In the genomic region with DNA sequence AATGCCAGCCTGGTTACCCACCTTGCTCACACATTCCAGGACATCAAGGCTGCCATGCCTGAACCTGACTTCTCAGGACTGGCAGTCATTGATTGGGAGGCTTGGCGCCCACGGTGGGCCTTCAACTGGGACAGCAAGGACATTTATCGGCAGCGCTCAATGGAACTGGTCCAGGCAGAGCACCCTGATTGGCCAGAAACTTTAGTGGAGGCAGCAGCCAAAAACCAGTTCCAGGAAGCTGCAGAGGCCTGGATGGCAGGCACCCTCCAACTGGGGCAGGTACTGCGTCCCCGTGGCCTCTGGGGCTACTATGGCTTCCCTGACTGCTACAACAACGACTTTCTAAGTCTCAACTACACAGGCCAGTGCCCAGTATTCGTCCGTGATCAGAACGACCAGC, we compare ENCODE assay signal across 12 mouse cellular contexts. TPM values are rescaled to one million over a fixed set of nuclear protein-coding genes. Genes with fewer than 3 reads are reported as not detected.
DNase-seq lines count a peak whose midpoint lies in the region; ATAC-seq and TF ChIP-seq lines count a peak whose summit lies in the region.
"Had no signal": no experiment of that assay in that cellular context is flagged by ENCODE, and none has a peak within 500 bp of the region (broad histone marks: within the 10 kb centered on the region; RNA-seq: fewer than 3 reads in every experiment).

No protein-coding gene starts in this region.

- DNase-seq in hindbrain, embryonic 10.5 days (ENCODE audit: low spot score), result no peak
- DNase-seq in midbrain, embryonic 10.5 days (ENCODE audit: low spot score), result no peak
- no peak for DNase-seq in midbrain, embryonic 11.5 days (ENCODE audit: low spot score, missing footprints)
- no peak for DNase-seq in limb, embryonic 14.5 days (ENCODE audit: low spot score)
- DNase-seq in embryo, embryonic 10 days (ENCODE audit: low spot score), result no peak
- no peak for DNase-seq in ovary, postnatal 14 days (ENCODE audit: low spot score)
- DNase-seq: cerebellum, postnatal 25 days; heart, postnatal 14 days; lung, postnatal 14 days; spleen, adult 18-20 months; thymus, postnatal 25 days had no signal

- peaks cover 74% of the 10 kb centered on the region for H3K4me1 ChIP-seq in hindbrain, embryonic 10.5 days (replicated peaks)
- H3K4me1 ChIP-seq in hindbrain, embryonic 12.5 days, result peaks cover 35% of the 10 kb centered on the region
- H3K4me1 ChIP-seq in midbrain, embryonic 10.5 days, result peaks cover 67% of the 10 kb centered on the region
- H3K4me1 ChIP-seq in midbrain, embryonic 11.5 days (ENCODE audit: control insufficient read depth, insufficient read depth, low read length), result peaks cover 24% of the 10 kb centered on the region
- peaks cover 30% of the 10 kb centered on the region for H3K4me1 ChIP-seq in limb, embryonic 14.5 days (ENCODE audit: control insufficient read depth, insufficient read depth, low read length)

- TF ChIP-seq POLR2A in limb, embryonic 14.5 days (IDR thresholded peaks at IDR 0.05; ENCODE audit: borderline replicate concordance, extremely low read depth, insufficient read depth, insufficient read length), result no peak

- no peak overlapping the region for H3K4me2 ChIP-seq in hindbrain, embryonic 12.5 days (replicated peaks)
- H3K4me2 ChIP-seq in midbrain, embryonic 11.5 days, result no peak overlapping the region
- H3K4me2 ChIP-seq in limb, embryonic 14.5 days (replicated peaks; ENCODE audit: low read depth, low read length, severe bottlenecking), result 0 out of 2 replicates have a peak overlapping the region, but pooled peaks have one; percentile 3

- peaks cover 30% of the 10 kb centered on the region for H3K36me3 ChIP-seq in hindbrain, embryonic 10.5 days
- peaks cover 15% of the 10 kb centered on the region for H3K36me3 ChIP-seq in hindbrain, embryonic 12.5 days
- peaks cover 31% of the 10 kb centered on the region for H3K36me3 ChIP-seq in midbrain, embryonic 10.5 days
- H3K36me3 ChIP-seq in midbrain, embryonic 11.5 days (ENCODE audit: control insufficient read depth, insufficient read depth, low read length), result peaks cover 6% of the 10 kb centered on the region
- H3K36me3 ChIP-seq in limb, embryonic 14.5 days (ENCODE audit: control insufficient read depth, insufficient read depth, low read length), result peaks cover 18% of the 10 kb centered on the region

- ATAC-seq in hindbrain, embryonic 12.5 days (ENCODE audit: low FRiP score), result no peak
- ATAC-seq in midbrain, embryonic 11.5 days (ENCODE audit: low FRiP score), result no peak
- no peak for ATAC-seq in limb, embryonic 14.5 days (ENCODE audit: low FRiP score, low read depth)

- WGBS in hindbrain, embryonic 10.5 days, result 92% methylated on average over 10 of the region's 10 CpGs
- WGBS in hindbrain, embryonic 12.5 days, result 94% methylated on average over 10 of the region's 10 CpGs
- WGBS in midbrain, embryonic 10.5 days, result 95% methylated on average over 10 of the region's 10 CpGs
- 92% methylated on average over 10 of the region's 10 CpGs for WGBS in midbrain, embryonic 11.5 days
- WGBS in limb, embryonic 14.5 days, result 88% methylated on average over 10 of the region's 10 CpGs

- H3K27me3 ChIP-seq in hindbrain, embryonic 10.5 days (ENCODE audit: insufficient read depth, poor library complexity, severe bottlenecking), result no peaks in the 10 kb centered on the region
- H3K27me3 ChIP-seq in hindbrain, embryonic 12.5 days, result no peaks in the 10 kb centered on the region
- H3K27me3 ChIP-seq in midbrain, embryonic 10.5 days (ENCODE audit: low read depth, poor library complexity, severe bottlenecking), result no peaks in the 10 kb centered on the region
- no peaks in the 10 kb centered on the region for H3K27me3 ChIP-seq in midbrain, embryonic 11.5 days (ENCODE audit: control insufficient read depth, insufficient read depth, low read length)
- H3K27me3 ChIP-seq in limb, embryonic 14.5 days (ENCODE audit: control insufficient read depth, insufficient read depth, low read length), result no peaks in the 10 kb centered on the region

- no peak overlapping the region for H3K27ac ChIP-seq in hindbrain, embryonic 10.5 days
- no peak overlapping the region for H3K27ac ChIP-seq in hindbrain, embryonic 12.5 days
- H3K27ac ChIP-seq in midbrain, embryonic 10.5 days (replicated peaks), result 0 out of 2 replicates have a peak overlapping the region, but pooled peaks have one; percentile 35
- no peak overlapping the region for H3K27ac ChIP-seq in midbrain, embryonic 11.5 days (ENCODE audit: low read depth, low read length)
- no peak overlapping the region for H3K27ac ChIP-seq in limb, embryonic 14.5 days (replicated peaks; ENCODE audit: low read depth, low read length)

- no peak overlapping the region for H3K9ac ChIP-seq in hindbrain, embryonic 12.5 days
- H3K9ac ChIP-seq in midbrain, embryonic 11.5 days (ENCODE audit: low read length), result no peak overlapping the region
- no peak overlapping the region for H3K9ac ChIP-seq in limb, embryonic 14.5 days (ENCODE audit: low read depth, low read length, severe bottlenecking)

- H3K9me3 ChIP-seq in hindbrain, embryonic 10.5 days, result no peaks in the 10 kb centered on the region; the same call in 1 of the 2 replicates
- H3K9me3 ChIP-seq in hindbrain, embryonic 12.5 days (replicated peaks), result no peaks in the 10 kb centered on the region
- 0 out of 2 replicates have a peak, but pooled peaks cover 6% of the 10 kb centered on the region for H3K9me3 ChIP-seq in midbrain, embryonic 10.5 days (replicated peaks)
- no peaks in the 10 kb centered on the region; the same call in 1 of the 2 replicates for H3K9me3 ChIP-seq in midbrain, embryonic 11.5 days (ENCODE audit: control insufficient read depth, low read length)
- H3K9me3 ChIP-seq in limb, embryonic 14.5 days (ENCODE audit: control insufficient read depth, low read length), result no peaks in the 10 kb centered on the region

- 0 out of 2 replicates have a peak overlapping the region, but pooled peaks have one; percentile 52 for H3K4me3 ChIP-seq in hindbrain, embryonic 10.5 days
- no peak overlapping the region for H3K4me3 ChIP-seq in hindbrain, embryonic 12.5 days
- peak overlapping the region; percentile 53; the same call in 1 of the 2 replicates for H3K4me3 ChIP-seq in midbrain, embryonic 10.5 days
- H3K4me3 ChIP-seq in midbrain, embryonic 11.5 days (ENCODE audit: low read depth, low read length), result no peak overlapping the region
- H3K4me3 ChIP-seq in limb, embryonic 14.5 days (replicated peaks; ENCODE audit: low read length), result no peak overlapping the region

RNA-seq across cellular contexts. Expression of a gene that starts 0.8 kb away (rescaled TPM):
- 19.2 and 20.8 TPM in 2 replicates for polyA plus RNA-seq in hindbrain, embryonic 10.5 days (2016; fragmentation: Nextera tagmentation; extraction: Ambion mirVana)
- polyA plus RNA-seq in hindbrain, embryonic 12.5 days (2016; fragmentation: Nextera tagmentation; extraction: Ambion mirVana), result 13.5 and 15.0 TPM in 2 replicates
- polyA plus RNA-seq in midbrain, embryonic 10.5 days (2016; fragmentation: Nextera tagmentation; extraction: Ambion mirVana), result 17.6 and 18.2 TPM in 2 replicates
- 8.4 and 11.1 TPM in 2 replicates for polyA plus RNA-seq in midbrain, embryonic 11.5 days (2014; fragmentation: Nextera tagmentation; extraction: Ambion mirVana)
- polyA plus RNA-seq in limb, embryonic 14.5 days (2012; rRNA removed), result 38.7 and 57.8 TPM in 2 replicates
- 17.2 and 18.8 TPM in 2 replicates for polyA plus RNA-seq in limb, embryonic 14.5 days (2014; fragmentation: Nextera tagmentation; extraction: Ambion mirVana)

RNA-seq across cellular contexts. Expression of a gene that starts 1.1 kb away (rescaled TPM):
- polyA plus RNA-seq in hindbrain, embryonic 10.5 days (2016; fragmentation: Nextera tagmentation; extraction: Ambion mirVana), result 6.6 and 8.4 TPM in 2 replicates
- 8.1 and 9.6 TPM in 2 replicates for polyA plus RNA-seq in hindbrain, embryonic 12.5 days (2016; fragmentation: Nextera tagmentation; extraction: Ambion mirVana)
- 6.8 and 9.3 TPM in 2 replicates for polyA plus RNA-seq in midbrain, embryonic 10.5 days (2016; fragmentation: Nextera tagmentation; extraction: Ambion mirVana)
- 3.9 and 4.8 TPM in 2 replicates for polyA plus RNA-seq in midbrain, embryonic 11.5 days (2014; fragmentation: Nextera tagmentation; extraction: Ambion mirVana)
- polyA plus RNA-seq in limb, embryonic 14.5 days (2012; rRNA removed), result 11.1 TPM in 2 replicates
- 6.9 and 8.5 TPM in 2 replicates for polyA plus RNA-seq in limb, embryonic 14.5 days (2014; fragmentation: Nextera tagmentation; extraction: Ambion mirVana)

RNA-seq across cellular contexts. Expression of a gene that starts 2.7 kb away (rescaled TPM):
- polyA plus RNA-seq in hindbrain, embryonic 10.5 days (2016; fragmentation: Nextera tagmentation; extraction: Ambion mirVana), result 0.41 and 0.77 TPM in 2 replicates
- polyA plus RNA-seq in hindbrain, embryonic 12.5 days (2016; fragmentation: Nextera tagmentation; extraction: Ambion mirVana), result 1.2 and 1.4 TPM in 2 replicates
- polyA plus RNA-seq in midbrain, embryonic 10.5 days (2016; fragmentation: Nextera tagmentation; extraction: Ambion mirVana), result 0.62 and 0.96 TPM in 2 replicates
- polyA plus RNA-seq in midbrain, embryonic 11.5 days (2014; fragmentation: Nextera tagmentation; extraction: Ambion mirVana), result 0.33 and 0.47 TPM in 2 replicates
- 1.4 and 1.9 TPM in 2 replicates for polyA plus RNA-seq in limb, embryonic 14.5 days (2012; rRNA removed)
- polyA plus RNA-seq in limb, embryonic 14.5 days (2014; fragmentation: Nextera tagmentation; extraction: Ambion mirVana), result 1.2 and 1.5 TPM in 2 replicates

RNA-seq across cellular contexts. Expression of a gene that starts 9.6 kb away (rescaled TPM):
- polyA plus RNA-seq in hindbrain, embryonic 10.5 days (2016; fragmentation: Nextera tagmentation; extraction: Ambion mirVana), result 41.1 and 54.1 TPM in 2 replicates
- 19.5 and 21.9 TPM in 2 replicates for polyA plus RNA-seq in hindbrain, embryonic 12.5 days (2016; fragmentation: Nextera tagmentation; extraction: Ambion mirVana)
- 46.3 and 56.8 TPM in 2 replicates for polyA plus RNA-seq in midbrain, embryonic 10.5 days (2016; fragmentation: Nextera tagmentation; extraction: Ambion mirVana)
- polyA plus RNA-seq in midbrain, embryonic 11.5 days (2014; fragmentation: Nextera tagmentation; extraction: Ambion mirVana), result 24.2 and 28.2 TPM in 2 replicates
- 57.3 and 62.6 TPM in 2 replicates for polyA plus RNA-seq in limb, embryonic 14.5 days (2012; rRNA removed)
- 55.0 and 56.3 TPM in 2 replicates for polyA plus RNA-seq in limb, embryonic 14.5 days (2014; fragmentation: Nextera tagmentation; extraction: Ambion mirVana)

RNA-seq across cellular contexts. Expression of a gene that starts 10.1 kb away (rescaled TPM):
- polyA plus RNA-seq in hindbrain, embryonic 10.5 days (2016; fragmentation: Nextera tagmentation; extraction: Ambion mirVana), result 134 and 135 TPM in 2 replicates
- polyA plus RNA-seq in hindbrain, embryonic 12.5 days (2016; fragmentation: Nextera tagmentation; extraction: Ambion mirVana), result 105 and 109 TPM in 2 replicates
- 143 and 150 TPM in 2 replicates for polyA plus RNA-seq in midbrain, embryonic 10.5 days (2016; fragmentation: Nextera tagmentation; extraction: Ambion mirVana)
- 129 and 132 TPM in 2 replicates for polyA plus RNA-seq in midbrain, embryonic 11.5 days (2014; fragmentation: Nextera tagmentation; extraction: Ambion mirVana)
- polyA plus RNA-seq in limb, embryonic 14.5 days (2012; rRNA removed), result 68.0 and 88.8 TPM in 2 replicates
- polyA plus RNA-seq in limb, embryonic 14.5 days (2014; fragmentation: Nextera tagmentation; extraction: Ambion mirVana), result 123 and 130 TPM in 2 replicates

Comparison
In these comparisons a context has a peak if more than half of its experiments do, and no peak if none do; other contexts are left out.
1. H3K4me3 ChIP-seq: peak in hindbrain, embryonic 10.5 days (single experiment) and midbrain, embryonic 10.5 days (single experiment); none in hindbrain, embryonic 12.5 days (single experiment), midbrain, embryonic 11.5 days (single experiment) and limb, embryonic 14.5 days (single experiment).